Mouse (Mus musculus): Measurements from ENCODE around the gene Akap8l. TPM values are rescaled to one million over a fixed set of nuclear protein-coding genes. Genes with fewer than 3 reads are reported as not detected.
A peak's percentile ranks its signal among the peaks of the same experiment; 100 is the strongest.

Gene Akap8l
- polyA plus RNA-seq, 1 experiment = 33.2 TPM

DNA sequence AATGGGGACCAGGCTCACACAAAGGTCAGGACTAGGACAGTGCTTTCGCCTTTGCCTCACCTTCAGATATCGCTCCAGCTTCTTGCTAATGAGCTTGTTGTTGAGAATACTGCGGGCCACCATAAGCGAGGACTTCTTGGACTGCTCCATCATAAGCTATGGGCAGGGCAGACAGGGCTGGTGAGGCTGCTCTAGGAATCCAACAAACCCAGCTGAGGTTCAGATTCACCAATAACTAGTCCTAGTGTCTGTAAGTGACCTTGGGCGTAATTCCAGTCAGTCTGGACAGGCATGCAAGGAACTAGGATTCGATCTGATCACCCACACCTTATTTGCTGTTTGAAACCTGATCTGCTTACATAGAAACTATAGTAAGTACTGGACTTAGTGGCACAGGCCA lies 28.6 kb downstream of the Akap8l start:
- DNase-seq (ENCODE audit: low read depth, low spot score) = no peak
- WGBS = 5% methylated on average over 6 of the region's 6 CpGs

DNA sequence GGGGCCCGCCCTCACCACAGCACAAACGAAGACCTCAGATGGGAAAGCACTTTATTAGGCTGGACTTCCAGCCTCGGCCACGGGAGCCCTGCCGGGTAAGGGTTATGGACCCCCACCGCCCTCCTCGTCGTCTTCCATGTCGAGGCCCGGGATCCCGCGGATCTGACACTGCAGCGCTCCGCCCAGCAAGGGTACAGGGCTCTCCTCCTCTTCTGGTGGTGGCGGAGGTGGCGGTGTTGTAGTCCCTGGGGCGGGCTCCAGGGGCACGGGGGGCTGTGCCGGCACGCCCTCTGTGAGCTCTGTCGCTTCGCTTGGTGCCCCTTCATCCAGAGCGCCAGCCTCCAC lies 29.0 kb downstream of the Akap8l start:
- 1% methylated on average over 23 of the region's 23 CpGs for whole genome bisulfite sequencing
- DNase-seq (ENCODE audit: low read depth, low spot score) = no peak

DNA sequence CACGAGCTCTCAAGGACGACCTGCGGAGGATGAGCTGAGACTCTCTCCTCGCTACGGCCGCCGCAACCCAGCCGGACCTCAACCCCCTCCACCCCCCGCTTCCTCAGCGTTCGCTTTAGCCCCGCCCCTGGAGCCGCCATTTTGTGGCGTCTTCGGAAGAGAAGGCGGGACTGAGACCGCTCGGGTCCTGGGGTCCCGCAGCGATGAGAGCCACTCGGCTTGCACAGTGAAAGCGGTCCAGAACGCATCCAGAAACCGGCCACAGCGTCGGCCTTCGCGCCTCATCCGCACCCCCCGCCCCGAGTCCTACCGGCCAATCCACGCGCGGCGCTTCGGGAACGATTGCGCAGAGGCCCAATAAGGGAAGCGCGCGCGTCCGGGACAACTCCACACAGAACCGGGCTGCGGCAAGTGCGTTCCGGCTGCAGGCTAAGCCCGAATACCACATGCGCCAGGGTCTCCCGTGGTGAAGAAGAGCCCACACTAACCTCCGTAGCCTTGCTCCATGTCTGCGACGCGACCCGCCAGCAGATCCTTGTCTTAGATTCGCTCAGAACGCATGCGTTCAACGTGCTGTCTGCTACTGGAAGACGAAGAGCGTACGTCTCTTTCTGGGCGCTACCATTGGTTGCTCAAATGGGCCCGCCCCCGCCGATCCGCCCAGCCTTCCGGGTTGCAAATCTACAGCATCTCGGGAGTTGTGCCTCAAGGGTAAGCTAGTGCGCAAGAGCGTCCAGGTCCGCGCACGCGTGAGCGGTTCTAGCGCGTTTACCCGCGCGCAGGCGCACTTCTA lies 29.6 kb downstream of the Akap8l start, which contains the start of gene Akap8:
Gene Akap8 (minus strand): TSS at position 642 of the 793 bp plus-strand sequence.
- DNase-seq (ENCODE audit: low read depth, low spot score) = peak; percentile 93
- under 1% methylated on average over 83 of the region's 83 CpGs for WGBS

DNA sequence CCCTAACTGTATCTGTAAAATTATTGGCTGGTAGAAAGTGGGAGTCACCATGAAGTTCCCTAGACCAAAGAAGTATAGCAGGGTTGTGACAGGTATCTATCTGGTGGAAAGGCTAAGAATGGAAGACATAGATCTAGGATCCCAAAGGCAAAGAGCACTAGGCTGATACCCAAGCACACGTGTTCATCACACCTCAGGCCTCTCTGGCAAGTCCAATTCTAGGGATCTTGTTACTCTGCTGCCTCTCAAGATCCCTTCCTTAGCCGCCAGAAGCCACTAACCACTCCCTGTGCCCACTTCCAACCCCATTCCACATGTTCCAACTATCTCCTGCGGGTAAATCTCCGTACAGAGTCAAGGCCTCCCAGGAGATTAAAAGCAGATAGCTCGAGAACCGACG lies 30.5 kb downstream of the Akap8l start:
- WGBS = 1% methylated on average over 7 of the region's 7 CpGs
- DNase-seq (ENCODE audit: low read depth, low spot score) = no peak

DNA sequence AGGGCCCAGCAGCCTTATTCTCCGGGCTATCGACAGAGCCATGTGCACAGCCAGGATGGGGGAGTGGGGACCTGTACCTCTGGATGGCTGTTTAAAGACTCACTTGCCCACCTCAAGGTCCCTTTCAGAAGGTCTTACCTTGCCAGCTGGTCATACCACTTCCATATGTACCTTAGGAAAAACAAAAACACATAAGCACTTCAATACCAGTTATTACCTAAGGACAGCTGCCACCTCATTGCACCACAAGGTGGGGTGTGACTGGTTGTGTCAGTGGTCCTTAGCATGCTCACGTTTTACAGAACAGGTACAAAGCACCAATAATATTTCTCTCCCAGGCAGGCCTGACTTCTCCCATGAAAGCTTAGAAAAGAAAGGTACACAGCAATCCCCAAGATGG lies 32.7 kb downstream of the Akap8l start:
- DNase-seq (ENCODE audit: low read depth, low spot score) = no peak
- 77% methylated on average over 3 of the region's 3 CpGs for WGBS

DNA sequence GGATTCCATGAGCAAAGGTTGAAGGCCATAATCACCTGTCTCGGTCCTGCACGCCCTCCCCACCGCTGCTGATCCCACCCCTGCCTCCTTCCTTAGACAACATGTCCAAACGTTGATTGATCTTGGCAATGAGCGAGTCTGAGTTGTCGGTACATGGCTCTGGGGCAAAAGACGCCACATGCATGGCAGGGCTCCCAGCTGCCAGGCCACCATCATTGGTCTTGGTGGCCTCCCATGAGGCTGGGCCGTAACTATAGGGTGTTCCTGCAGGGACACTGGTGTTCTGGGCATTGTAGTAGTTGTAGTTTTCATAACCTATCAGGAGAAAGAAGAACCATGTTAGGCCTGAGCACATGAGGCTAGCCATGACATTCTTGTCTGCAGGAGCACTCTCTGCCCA lies 33.4 kb downstream of the Akap8l start:
- DNase-seq (ENCODE audit: low read depth, low spot score) = no peak
- 91% methylated on average over 8 of the region's 8 CpGs for WGBS

DNA sequence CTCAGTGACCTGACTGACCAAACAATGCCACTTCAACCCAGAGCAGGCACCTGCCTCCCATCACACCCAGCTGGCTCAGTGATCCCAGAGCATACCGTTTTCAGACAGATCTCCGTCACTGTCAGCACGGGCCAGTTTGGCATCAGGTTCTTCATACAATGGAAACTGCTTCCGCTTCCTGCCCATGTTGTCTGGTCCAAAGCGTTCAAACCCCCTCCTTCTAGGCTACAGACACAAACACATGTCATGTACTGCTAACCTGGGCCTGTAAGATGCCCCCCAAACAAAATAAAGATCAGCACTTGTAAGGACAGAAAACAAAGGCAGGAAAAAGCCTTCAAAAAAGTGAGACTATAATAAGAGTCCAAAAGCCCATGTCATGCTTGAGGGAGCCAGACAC lies 34.8 kb downstream of the Akap8l start:
- 94% methylated on average over 5 of the region's 5 CpGs for WGBS
- DNase-seq (ENCODE audit: low read depth, low spot score) = no peak

DNA sequence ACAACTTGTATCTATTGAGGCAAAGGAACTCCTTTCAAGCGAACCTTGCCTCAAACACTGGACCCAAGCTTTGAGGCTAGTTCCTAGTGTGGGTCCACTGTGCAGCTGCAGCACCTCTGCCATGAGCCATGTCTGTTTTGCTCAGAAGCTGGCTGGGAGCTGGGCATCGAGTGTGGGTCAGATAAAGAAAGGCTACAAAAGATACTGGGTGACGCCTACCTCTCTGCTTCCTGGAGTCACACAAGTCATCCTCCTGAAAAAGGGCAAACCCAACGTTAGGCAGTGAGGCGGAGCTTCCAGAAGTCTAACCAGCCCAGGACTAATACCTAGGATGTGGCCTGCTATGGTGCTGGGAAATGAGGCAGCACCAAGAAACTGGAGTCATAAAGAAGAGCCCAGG lies 36.5 kb downstream of the Akap8l start:
- 75% methylated on average over 5 of the region's 5 CpGs for WGBS
- DNase-seq (ENCODE audit: low read depth, low spot score) = no peak

DNA sequence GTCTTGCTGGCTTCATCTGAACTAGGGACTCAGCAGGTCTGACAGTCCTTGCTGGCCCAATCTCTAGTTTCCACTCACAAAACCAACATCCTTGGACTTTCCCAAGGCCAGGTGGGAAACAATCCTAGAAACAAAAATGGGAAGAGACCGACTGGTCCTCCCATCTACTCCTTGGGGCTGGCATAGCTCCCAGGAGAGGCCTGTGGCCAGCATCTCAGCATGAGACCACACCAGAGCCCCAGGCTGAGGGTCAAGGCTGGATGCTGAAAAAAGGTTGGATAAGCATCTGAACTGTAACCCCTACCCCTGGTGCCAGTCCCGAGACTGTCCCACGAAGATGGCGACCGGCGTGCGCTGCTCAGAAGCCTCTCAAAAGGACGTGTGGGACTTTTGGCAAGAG lies 37.6 kb downstream of the Akap8l start:
- DNase-seq (ENCODE audit: low read depth, low spot score) = no peak
- WGBS = 92% methylated on average over 8 of the region's 8 CpGs

DNA sequence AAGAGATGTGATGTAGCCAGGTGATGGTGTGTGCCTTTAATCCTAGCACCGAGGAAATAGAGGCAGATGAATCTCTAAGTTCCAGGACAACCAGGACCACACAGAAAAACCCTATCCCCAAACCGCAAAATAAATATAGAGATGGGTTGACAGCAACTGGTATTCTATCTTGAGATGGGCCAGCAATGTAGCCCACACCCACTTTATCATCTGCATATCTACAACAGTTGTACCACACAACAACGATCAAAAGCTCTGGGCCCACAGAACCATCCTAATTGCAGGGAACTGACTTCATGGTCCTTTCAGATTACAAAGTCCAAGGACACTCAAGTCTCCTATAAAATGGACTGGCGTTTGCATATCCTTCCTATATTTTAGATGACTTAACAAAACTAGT lies 42.4 kb downstream of the Akap8l start:
- DNase-seq (ENCODE audit: low read depth, low spot score) = no peak
- 70% methylated on average over 4 of the region's 4 CpGs for WGBS

DNA sequence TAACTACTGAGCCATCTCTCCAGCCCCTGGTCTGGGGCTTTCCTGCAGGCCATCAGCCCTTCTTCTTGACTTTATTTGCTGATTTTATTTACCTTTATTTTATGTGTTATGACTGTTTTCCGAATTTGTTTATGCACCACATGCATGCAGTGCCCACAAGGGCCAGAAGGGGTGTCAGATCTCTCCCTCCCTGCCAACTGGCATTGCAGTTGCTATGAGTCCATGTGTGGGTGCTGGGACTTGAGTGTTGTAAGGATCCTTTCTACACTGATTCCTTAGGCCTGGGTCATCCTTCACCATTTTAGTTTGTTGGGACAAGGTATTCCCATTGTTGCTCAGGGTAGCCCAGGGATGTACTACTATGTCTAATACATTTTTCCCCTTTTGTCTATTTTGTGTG lies 52.3 kb downstream of the Akap8l start:
- no peak for DNase-seq (ENCODE audit: low read depth, low spot score)
- 77% methylated on average over 1 of the region's 1 CpGs for WGBS

DNA sequence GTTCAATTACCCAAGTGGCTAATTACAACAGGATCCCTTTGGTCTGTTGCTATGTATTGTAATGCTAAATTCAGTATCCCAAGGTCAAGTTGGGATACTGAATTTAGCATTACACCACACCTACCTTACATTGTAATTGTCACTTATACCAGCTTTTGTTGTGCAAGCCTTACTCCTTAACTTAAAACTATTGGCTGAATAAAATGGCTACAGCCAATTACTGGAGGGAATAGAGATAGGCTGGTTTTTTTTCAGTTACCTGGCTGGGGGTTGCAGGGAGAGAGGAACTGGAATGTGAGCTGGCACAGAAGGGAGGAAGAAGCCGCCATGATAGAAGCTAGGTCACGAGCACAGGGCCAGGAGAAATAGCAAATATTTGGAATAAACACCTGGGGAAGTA lies 54.5 kb downstream of the Akap8l start:
- WGBS = 82% methylated on average over 2 of the region's 2 CpGs
- DNase-seq (ENCODE audit: low read depth, low spot score) = no peak

DNA sequence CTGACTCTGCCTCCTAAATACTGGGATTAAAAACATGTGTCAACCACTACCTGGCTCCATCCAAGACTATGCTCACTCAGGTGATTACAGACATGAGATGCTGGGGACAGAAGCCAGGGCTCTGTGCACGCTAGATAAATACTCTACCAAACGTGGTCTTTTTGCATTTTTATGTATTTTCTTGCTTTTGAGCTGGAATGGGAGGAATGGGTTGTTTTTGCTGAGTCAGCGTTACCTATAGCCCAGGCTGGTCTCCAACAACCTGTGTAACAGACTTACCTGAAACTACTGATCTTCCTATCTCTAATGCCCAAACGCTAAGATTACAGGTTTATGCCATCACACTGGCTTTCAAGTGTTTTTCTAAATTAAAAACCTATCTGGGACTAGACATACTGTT lies 55.2 kb downstream of the Akap8l start:
- no peak for DNase-seq (ENCODE audit: low read depth, low spot score)
- 81% methylated on average over 4 of the region's 4 CpGs for WGBS

DNA sequence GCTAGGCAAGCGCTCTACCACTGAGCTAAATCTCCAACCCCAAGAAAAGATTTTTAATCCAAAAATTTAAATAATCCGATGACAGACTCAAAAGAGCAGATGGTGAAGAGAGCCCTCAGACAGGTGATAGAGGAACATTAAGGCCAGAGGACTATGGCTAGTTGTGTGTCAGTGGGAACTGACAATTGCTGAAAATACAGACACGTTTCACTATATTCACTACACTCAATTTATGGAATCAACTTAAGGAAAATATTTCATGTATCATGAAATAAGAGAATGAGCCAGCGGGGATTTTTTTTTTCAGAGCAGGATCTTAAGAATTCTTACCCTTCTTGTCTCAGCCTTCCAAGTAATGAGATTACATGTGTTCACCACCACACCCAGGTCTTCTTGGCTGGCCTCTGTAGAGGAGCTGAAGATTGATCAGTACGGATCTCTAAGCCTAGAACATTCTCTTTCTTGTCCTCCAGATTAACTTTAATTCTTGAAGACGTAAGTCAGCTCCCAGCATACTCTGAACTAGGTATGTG lies 65.2 kb downstream of the Akap8l start:
- 21% methylated on average over 6 of the region's 6 CpGs for WGBS
- DNase-seq (ENCODE audit: low read depth, low spot score) = no peak

DNA sequence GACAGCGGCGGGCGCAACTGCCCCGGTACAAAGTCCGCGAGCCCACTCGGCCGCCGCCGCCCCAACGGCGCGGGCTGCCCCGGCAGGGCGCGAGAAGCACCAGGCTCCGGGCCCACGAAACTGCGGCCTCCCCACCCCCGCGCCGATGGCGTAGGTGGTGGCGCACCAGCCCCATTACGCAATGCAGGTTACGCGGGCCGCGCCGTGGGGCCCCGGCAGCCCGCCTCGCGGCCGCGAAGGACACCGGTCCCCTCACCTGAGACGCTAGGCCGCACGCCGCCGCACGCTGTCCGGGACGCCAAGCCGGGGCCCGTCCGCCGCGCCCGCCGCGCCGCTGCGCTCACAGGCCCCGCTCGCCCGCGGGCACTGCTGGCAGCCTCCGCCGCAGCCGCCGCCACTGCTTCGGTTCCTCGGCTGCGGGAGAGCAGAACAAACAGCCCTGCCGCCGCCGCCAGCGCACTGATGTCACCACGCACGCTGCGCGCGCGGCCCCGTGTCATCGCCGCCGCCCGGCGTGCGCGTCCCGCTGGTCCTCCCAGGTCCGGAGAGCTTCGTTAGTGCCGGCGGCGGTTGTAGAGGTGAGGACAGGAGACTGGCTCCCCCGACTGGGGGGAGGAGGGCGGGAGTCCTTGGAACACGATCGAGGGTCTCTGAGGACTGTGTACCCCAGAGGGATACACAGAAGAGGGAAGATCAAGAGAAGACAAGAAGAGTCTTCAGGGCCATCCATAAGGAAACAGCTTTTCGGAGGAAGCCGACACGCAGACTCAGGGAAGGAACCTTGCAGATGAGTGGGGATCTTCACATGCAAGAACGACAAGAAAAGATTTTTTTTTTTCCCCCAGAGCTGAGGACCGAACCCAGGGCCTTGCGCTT lies 65.9 kb downstream of the Akap8l start, which contains the start of gene Brd4:
Gene Brd4 (minus strand): TSS at position 461 of the 876 bp plus-strand sequence.
- under 1% methylated on average over 90 of the region's 100 CpGs for WGBS
- DNase-seq (ENCODE audit: low read depth, low spot score) = peak; percentile 70

DNA sequence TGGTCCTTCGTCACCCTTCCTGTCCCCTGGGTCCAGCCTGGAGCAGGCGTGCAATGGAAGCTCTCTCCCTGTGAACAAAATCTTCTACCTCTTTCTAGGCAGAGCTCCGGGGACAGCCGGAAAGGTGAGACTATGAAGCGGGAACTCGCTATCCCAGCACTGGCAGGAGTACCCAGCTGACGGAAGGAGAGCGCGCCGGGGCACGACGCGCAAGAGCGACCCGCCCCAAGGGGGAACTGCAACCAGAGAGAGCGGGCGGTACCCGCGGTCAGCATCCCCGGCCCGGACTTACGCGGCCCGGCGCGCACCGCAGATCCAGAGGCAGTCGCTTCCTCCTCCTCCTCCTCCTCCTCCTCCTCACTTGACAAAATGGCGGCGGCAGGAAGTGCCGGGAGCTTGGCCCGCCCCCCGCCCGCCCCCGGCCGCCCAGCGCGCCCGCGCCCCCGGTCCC lies 66.6 kb downstream of the Akap8l start:
- under 1% methylated on average over 32 of the region's 41 CpGs for WGBS
- DNase-seq (ENCODE audit: low read depth, low spot score) = no peak

DNA sequence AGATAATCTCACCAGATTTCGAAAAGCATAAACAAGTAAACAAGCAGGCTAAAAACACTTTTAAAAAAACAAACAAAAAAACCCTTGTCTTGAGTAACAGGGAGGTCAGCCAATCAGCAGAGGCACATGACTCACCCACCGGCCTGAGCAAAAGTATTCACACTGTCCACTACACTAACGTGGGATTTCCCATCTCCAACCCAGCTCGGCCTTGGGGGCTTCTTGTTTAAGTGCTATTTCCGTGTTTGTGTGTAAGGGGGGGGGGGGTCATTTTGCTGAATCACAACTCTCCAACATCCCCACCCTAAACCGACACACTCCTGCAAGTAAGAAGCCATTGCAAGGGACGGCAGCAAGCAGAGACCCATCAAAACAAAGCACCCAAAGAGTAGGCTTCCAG lies 67.1 kb downstream of the Akap8l start:
- DNase-seq (ENCODE audit: low read depth, low spot score) = no peak
- 3% methylated on average over 7 of the region's 7 CpGs for WGBS

DNA sequence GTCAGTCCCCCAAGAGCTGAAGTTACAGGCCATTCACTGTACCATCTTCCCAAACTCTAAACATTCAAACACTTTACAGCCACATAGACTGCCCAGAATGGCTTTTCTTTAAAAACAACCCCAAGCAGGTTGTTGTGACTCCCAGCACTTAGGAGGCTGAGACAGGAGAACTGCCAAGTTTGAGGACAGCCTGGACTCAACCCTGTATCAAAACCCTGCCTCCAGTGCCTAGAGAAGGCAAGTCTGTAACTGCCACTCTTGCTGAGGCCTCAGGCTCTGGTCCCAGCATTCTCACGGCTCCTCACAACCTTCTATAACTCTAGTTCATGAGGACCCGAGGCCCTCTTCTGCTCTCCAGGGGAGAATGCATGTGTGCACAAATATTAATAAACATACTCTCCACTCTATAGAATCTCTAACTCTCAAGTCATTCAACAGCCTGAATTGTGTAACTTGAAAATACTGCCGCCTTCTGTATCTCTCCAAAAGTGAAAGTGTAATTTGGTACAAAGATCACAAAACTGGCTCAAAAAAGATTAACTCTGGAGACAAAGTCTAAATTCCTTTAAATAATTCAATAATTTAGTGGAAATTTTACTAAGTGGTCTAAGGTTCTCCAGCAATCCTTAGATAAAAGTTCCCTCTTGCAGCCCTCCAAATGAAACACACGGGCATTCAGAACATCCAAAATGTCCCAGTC lies 68.6 kb downstream of the Akap8l start:
- 18% methylated on average over 4 of the region's 4 CpGs for WGBS
- no peak for DNase-seq (ENCODE audit: low read depth, low spot score)

DNA sequence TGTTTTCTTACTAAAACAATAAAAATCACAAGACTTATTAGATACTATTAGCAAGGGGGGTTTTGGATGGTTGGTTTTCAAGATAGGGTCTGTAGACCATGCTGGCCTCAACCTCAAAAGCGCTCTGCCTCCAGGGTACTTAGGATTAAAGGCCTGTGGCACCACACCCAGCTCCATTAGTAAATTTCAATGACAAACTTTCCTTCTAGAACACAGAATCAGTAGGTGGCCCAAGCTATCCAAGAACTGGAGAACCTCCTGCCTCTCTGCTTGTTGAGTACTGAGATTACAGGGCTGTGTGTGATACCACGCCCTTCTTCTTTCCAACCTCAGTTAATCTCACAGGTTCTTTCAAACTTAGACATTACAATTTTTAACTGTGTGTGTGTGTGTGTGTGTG lies 69.3 kb downstream of the Akap8l start:
- DNase-seq (ENCODE audit: low read depth, low spot score) = no peak
- WGBS = 81% methylated on average over 2 of the region's 2 CpGs

DNA sequence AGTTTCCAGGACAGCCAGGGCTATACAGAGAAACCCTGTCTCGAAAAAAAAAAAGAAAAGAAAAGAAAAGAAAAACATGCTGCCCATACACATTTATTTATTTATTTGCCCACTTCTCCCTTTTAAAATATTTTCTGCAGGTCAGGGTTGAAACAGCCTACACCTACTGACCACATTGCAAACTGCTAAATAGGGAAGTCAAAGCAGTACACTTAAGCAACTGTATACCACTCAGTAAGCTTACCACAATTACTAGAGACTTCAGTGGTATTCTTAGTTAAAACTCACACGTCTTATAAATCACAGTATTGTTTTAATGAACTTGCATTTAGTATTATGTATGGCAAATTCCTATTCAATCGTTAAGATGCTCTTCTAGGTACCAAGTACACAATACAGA lies 69.8 kb downstream of the Akap8l start:
- no peak for DNase-seq (ENCODE audit: low read depth, low spot score)
- WGBS = 59% methylated on average over 3 of the region's 3 CpGs

All from large intestine, adult 2 months (tissue).